Comparison of ENCODE assay signal across 13 mouse cellular contexts in genomic region chr11:86916596-86917249, GRCm38 (mm10).
DNase-seq lines count a peak whose midpoint lies in the region; ATAC-seq and TF ChIP-seq lines count a peak whose summit lies in the region.
"Had no signal": no experiment of that assay in that cellular context is flagged by ENCODE, and none has a peak within 500 bp of the region (broad histone marks: within the 10 kb centered on the region; RNA-seq: fewer than 3 reads in every experiment).

No protein-coding gene starts in this region.

- no peak overlapping the region; the same call in 1 of the 2 replicates for H3K9ac ChIP-seq in heart, embryonic 14.5 days (ENCODE audit: low read length)
- no peak overlapping the region for H3K9ac ChIP-seq in liver, adult 2 months (ENCODE audit: low read depth, low read length)
- H3K9ac ChIP-seq in midbrain, embryonic 16.5 days (ENCODE audit: low read depth, low read length): no peak overlapping the region

- peaks cover 41 to 61% of the 10 kb centered on the region in 2 experiments for H3K4me1 ChIP-seq in heart, embryonic 14.5 days (ENCODE audit: control insufficient read depth in 2 of 2, insufficient read depth in 2 of 2, low read length in 2 of 2)
- peaks cover 22% of the 10 kb centered on the region for H3K4me1 ChIP-seq in liver, adult 2 months (ENCODE audit: control insufficient read depth, insufficient read depth, low read length)
- peaks cover 5% of the 10 kb centered on the region; the same call in 1 of the 2 replicates for H3K4me1 ChIP-seq in midbrain, embryonic 16.5 days (ENCODE audit: control insufficient read depth, insufficient read depth, low read length)

- H3K4me3 ChIP-seq in heart, embryonic 14.5 days (ENCODE audit: control insufficient read depth in 1 of 2, insufficient read depth in 1 of 2, low read depth in 1 of 2, low read length in 2 of 2): no peak overlapping the region
- H3K4me3 ChIP-seq in liver, adult 2 months (ENCODE audit: insufficient read depth, low read depth, low read length): no peak overlapping the region
- no peak overlapping the region for H3K4me3 ChIP-seq in midbrain, embryonic 16.5 days (ENCODE audit: low read depth, low read length)

- no peaks in the 10 kb centered on the region for H3K9me3 ChIP-seq in heart, embryonic 14.5 days (ENCODE audit: control insufficient read depth, low read length)
- no peaks in the 10 kb centered on the region for H3K9me3 ChIP-seq in midbrain, embryonic 16.5 days (replicated peaks; ENCODE audit: control insufficient read depth, low read length, poor library complexity, severe bottlenecking)

- H3K27me3 ChIP-seq in heart, embryonic 14.5 days (ENCODE audit: control insufficient read depth, insufficient read depth, low read length): no peaks in the 10 kb centered on the region
- no peaks in the 10 kb centered on the region for H3K27me3 ChIP-seq in liver, adult 2 months (ENCODE audit: control insufficient read depth, insufficient read depth, low read length)
- H3K27me3 ChIP-seq in midbrain, embryonic 16.5 days (ENCODE audit: control insufficient read depth, insufficient read depth, low read depth, low read length): no peaks in the 10 kb centered on the region
- H3K27me3 ChIP-seq: Patski had no signal

- TF ChIP-seq CTCF in liver, adult 2 months (IDR thresholded peaks at IDR 0.05; ENCODE audit: low read depth, low read length): no peak

- no peaks in the 10 kb centered on the region for H3K36me3 ChIP-seq in heart, embryonic 14.5 days (ENCODE audit: control insufficient read depth, insufficient read depth, low read length)
- H3K36me3 ChIP-seq in liver, adult 2 months (ENCODE audit: control insufficient read depth, insufficient read depth, low read length): no peaks in the 10 kb centered on the region
- H3K36me3 ChIP-seq in midbrain, embryonic 16.5 days (ENCODE audit: control insufficient read depth, insufficient read depth, low read length): no peaks in the 10 kb centered on the region

- intact Hi-C loops in left cerebral cortex, postnatal 25 days (cut with DNase I): loop anchor here (2.0 to 5.0 kb wide), 3 partner anchors 28 to 76 kb away; partner anchors contain the start of gene Ypel2

- 7% methylated on average over 8 of the region's 8 CpGs for WGBS in heart, embryonic 14.5 days
- 30% methylated on average over 8 of the region's 8 CpGs for WGBS in liver, adult 2 months
- 83% methylated on average over 8 of the region's 8 CpGs for WGBS in midbrain, embryonic 16.5 days

- H3K79me2 ChIP-seq in liver, adult 2 months (ENCODE audit: control insufficient read depth, insufficient read depth, low read length): no peaks in the 10 kb centered on the region

- no peak overlapping the region for H3K4me2 ChIP-seq in heart, embryonic 14.5 days (ENCODE audit: low read length)
- H3K4me2 ChIP-seq in midbrain, embryonic 16.5 days (ENCODE audit: low read length): no peak overlapping the region

- peak; percentile 25 to 85 for DNase-seq in left cerebral cortex, postnatal 25 days (ENCODE audit: low spot score in 2 of 2)
- DNase-seq in left cerebral cortex, adult 11 months (ENCODE audit: low spot score): no peak
- DNase-seq in liver, adult 2 months (ENCODE audit: extremely low read depth, low read depth, low spot score): peak; percentile 67
- peak; percentile 87 for DNase-seq in yolk sac, embryonic 10.5 days (ENCODE audit: low spot score)
- DNase-seq in Muller cell, postnatal 12 days (ENCODE audit: inconsistent ontology term): no peak
- no peak for DNase-seq in kidney, adult 8-10 months
- DNase-seq: lung, adult 18-20 months; retina, postnatal 1 day; thymus, postnatal 14 days had no signal

- TF ChIP-seq POLR2A in liver, adult 2 months (IDR thresholded peaks at IDR 0.05; ENCODE audit: extremely low read depth, insufficient read depth, low read length): no peak

- H3K27ac ChIP-seq in heart, embryonic 14.5 days (replicated peaks in 1 of 2; ENCODE audit: control insufficient read depth in 1 of 2, insufficient read depth in 1 of 2, low read depth in 2 of 2, low read length in 2 of 2): peak overlapping the region; percentile 88 to 93
- H3K27ac ChIP-seq in liver, adult 2 months (replicated peaks; ENCODE audit: insufficient read depth, low read depth, low read length): no peak overlapping the region
- no peak overlapping the region for H3K27ac ChIP-seq in midbrain, embryonic 16.5 days (ENCODE audit: low read length)

- ATAC-seq in heart, embryonic 14.5 days (ENCODE audit: insufficient number of reproducible peaks, insufficient read depth, low FRiP score, low read depth): peak; percentile 60
- no peak for ATAC-seq in midbrain, embryonic 16.5 days
- ATAC-seq: forebrain, embryonic 16.5 days; Patski had no signal

Comparison
In these comparisons a context has a peak if more than half of its experiments do, and no peak if none do; other contexts are left out.
1. DNase-seq: peak in left cerebral cortex, postnatal 25 days (2 of 2), liver, adult 2 months (single experiment) and yolk sac, embryonic 10.5 days (single experiment); none in left cerebral cortex, adult 11 months (single experiment), Muller cell, postnatal 12 days (single experiment) and kidney, adult 8-10 months (0 of 2).
2. H3K27ac ChIP-seq: peak in heart, embryonic 14.5 days (2 of 2); none in liver, adult 2 months (single experiment) and midbrain, embryonic 16.5 days (single experiment).